Mouse (Mus musculus): Measurements from ENCODE around the gene Tmem86a.
"Not testable (repeated sequence)": the region's sequence is repeated elsewhere in the genome, so short reads cannot be mapped to it uniquely, and the experiment has no call there.

Tmem86a gene

GRCm38 (mm10) chr7:47050366-47050765 is at the start of gene Tmem86a:
TSS of gene Tmem86a (plus strand) at chr7:47050601.
- peak; percentile 96 for DNase-seq (ENCODE audit: low read depth, low spot score)

- DNase-seq (ENCODE audit: low read depth, low spot score): no peak
These were observed 49.8 kb upstream of the Tmem86a start for GRCm38 (mm10) chr7:47000644-47000983.

- no peak for DNase-seq (ENCODE audit: low read depth, low spot score)
These were observed 49.1 kb upstream of the Tmem86a start for GRCm38 (mm10) chr7:47001125-47001899.

GRCm38 (mm10) chr7:47001900-47002275 is 48.5 kb upstream of the Tmem86a start:
- no peak for DNase-seq (ENCODE audit: low read depth, low spot score)

- DNase-seq (ENCODE audit: low read depth, low spot score): no peak
These were observed 46.8 kb upstream of the Tmem86a start for GRCm38 (mm10) chr7:47003411-47004115.

- no peak for DNase-seq (ENCODE audit: low read depth, low spot score)
These were observed 43.2 kb upstream of the Tmem86a start for GRCm38 (mm10) chr7:47007109-47007780.

- no peak for DNase-seq (ENCODE audit: low read depth, low spot score)
These were observed 42.6 kb upstream of the Tmem86a start for GRCm38 (mm10) chr7:47007818-47008167.

- peak; percentile 98 for DNase-seq (ENCODE audit: low read depth, low spot score)
These were observed 42.0 kb upstream of the Tmem86a start, which contains the start of gene Spty2d1 for GRCm38 (mm10) chr7:47008168-47008993. TSS of gene Spty2d1 (minus strand) at chr7:47008411.

GRCm38 (mm10) chr7:47013131-47013767 is 37.2 kb upstream of the Tmem86a start:
- DNase-seq (ENCODE audit: low read depth, low spot score): no peak

GRCm38 (mm10) chr7:47014564-47015389 is 35.6 kb upstream of the Tmem86a start:
- no peak for DNase-seq (ENCODE audit: low read depth, low spot score)

- DNase-seq (ENCODE audit: low read depth, low spot score): peak; percentile 74
These were observed 34.9 kb upstream of the Tmem86a start for GRCm38 (mm10) chr7:47015390-47016065.

- DNase-seq (ENCODE audit: low read depth, low spot score): no peak
These were observed 33.8 kb upstream of the Tmem86a start for GRCm38 (mm10) chr7:47016602-47017001.

- no peak for DNase-seq (ENCODE audit: low read depth, low spot score)
These were observed 33.3 kb upstream of the Tmem86a start for GRCm38 (mm10) chr7:47017146-47017545.

GRCm38 (mm10) chr7:47019641-47020040 is 30.8 kb upstream of the Tmem86a start:
- DNase-seq (ENCODE audit: low read depth, low spot score): no peak

GRCm38 (mm10) chr7:47020956-47021355 is 29.4 kb upstream of the Tmem86a start:
- no peak for DNase-seq (ENCODE audit: low read depth, low spot score)

- DNase-seq (ENCODE audit: low read depth, low spot score): no peak
These were observed 27.9 kb upstream of the Tmem86a start for GRCm38 (mm10) chr7:47022482-47022881.

- peak; percentile 61 for DNase-seq (ENCODE audit: low read depth, low spot score)
These were observed 26.9 kb upstream of the Tmem86a start for GRCm38 (mm10) chr7:47023530-47023929.

- DNase-seq (ENCODE audit: low read depth, low spot score): no peak
These were observed 25.9 kb upstream of the Tmem86a start for GRCm38 (mm10) chr7:47024454-47024853.

- DNase-seq (ENCODE audit: low read depth, low spot score): no peak
These were observed 25.0 kb upstream of the Tmem86a start for GRCm38 (mm10) chr7:47025429-47025828.

- DNase-seq (ENCODE audit: low read depth, low spot score): not testable (repeated sequence)
These were observed 23.5 kb upstream of the Tmem86a start for GRCm38 (mm10) chr7:47026899-47027298.

Data from embryo, embryonic 11.5 days (tissue).